Mouse (Mus musculus): Measurements from ENCODE around the gene Unc13a.

Gene Unc13a

DNA sequence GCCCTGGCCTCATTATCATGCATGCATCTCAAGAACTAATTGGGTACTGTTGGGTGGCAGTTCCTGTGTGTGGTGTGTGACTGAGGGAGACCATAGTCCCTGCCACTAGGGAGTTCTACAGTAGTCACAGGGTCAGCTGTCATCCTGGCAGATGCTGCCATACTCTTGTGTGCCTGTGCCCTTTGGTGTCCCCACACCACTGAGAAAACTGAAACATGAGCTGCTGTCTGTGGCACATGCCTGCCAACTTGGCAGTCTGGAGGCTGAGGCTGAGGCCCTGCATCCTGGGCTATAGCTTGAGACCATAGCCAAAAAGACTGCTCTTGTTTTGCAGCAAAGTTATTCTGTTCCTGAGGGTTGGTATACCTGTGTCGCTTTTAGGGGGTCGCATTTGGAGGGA is 51.8 kb downstream of the Unc13a start:
- no peak for DNase-seq (ENCODE audit: low spot score)

DNA sequence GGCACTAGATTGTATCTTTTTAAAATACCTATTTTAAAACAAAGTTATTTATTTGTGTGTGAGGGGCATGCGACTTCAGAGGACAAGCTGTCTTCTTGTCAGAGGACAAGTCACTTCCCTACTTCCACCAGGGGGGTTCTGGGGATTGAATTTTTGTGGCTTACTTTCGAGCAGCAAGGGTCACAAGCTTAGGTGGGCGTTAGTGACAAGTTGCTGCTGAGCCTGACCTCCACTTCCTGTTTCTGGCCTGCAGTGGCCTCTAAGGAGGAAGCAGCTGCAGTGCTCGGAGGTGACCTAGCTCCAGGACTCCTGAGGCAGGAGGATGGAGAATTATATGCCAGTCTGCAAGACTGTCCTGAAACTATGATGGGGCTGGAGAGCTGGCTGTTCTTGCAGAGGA is 58.1 kb downstream of the Unc13a start:
- DNase-seq (ENCODE audit: low spot score), result no peak

DNA sequence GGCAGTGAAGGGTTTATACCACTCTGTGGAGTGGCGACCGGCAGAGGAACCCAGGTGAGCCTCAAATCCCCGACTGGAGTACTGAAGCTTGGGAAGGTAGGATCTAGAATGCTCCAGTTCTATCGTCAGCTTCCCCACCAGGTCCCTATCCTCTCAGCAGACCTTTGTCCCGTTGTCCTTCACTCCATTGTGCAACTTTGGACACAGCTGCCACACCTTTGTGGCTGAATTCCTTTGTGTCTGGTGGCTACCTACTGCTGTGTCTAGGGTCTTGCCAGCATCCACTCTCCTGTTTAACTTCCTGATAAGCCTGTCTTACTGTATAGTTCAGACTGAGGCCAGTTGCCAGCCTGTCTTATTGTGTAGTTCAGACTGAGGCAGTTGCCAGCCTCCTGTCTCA is 59.4 kb downstream of the Unc13a start:
- DNase-seq (ENCODE audit: low spot score), result no peak

DNA sequence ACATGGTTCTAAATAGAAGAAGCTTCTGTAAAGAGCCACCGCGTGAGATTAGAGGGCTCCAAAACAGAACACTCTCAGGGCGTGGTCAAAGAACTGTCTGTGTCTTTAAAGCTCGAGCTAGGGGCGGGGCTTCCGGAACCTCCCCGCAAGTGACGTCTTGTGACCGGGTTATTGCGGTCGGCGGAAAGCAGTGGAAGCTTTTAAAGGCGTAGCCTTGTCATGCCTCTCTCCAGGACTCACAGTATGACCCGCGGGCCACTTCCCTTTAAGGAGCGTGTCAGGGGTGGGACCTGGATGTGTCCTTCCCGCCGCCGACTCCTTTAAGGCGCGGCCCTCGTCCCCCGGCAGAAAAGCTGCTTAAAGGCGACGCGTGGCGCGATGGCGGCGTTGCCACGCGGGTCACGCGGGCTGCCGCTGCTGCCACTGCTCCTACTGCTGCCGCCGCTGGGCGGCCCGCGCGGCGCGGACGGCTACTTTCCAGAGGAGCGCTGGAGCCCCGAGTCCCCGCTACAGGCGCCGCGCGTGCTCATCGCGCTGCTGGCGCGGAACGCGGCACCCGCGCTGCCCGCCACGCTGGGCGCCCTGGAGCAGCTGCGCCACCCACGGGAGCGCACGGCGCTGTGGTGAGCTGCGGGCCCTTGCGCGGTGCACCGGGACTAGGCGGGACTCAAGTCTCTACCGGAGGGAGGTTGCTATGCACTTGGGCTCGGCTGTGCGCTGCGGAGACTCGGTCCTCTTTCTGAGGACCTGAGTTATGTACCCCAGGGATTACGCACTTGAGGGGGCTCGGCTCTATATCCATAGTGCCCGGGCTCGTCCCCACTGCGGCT is 60.5 kb downstream of the Unc13a start, which contains the start of gene Colgalt1:
Gene Colgalt1 (plus strand): TSS at position 177 of the 830 bp plus-strand sequence.
- DNase-seq (ENCODE audit: low spot score), result peak; percentile 99

DNA sequence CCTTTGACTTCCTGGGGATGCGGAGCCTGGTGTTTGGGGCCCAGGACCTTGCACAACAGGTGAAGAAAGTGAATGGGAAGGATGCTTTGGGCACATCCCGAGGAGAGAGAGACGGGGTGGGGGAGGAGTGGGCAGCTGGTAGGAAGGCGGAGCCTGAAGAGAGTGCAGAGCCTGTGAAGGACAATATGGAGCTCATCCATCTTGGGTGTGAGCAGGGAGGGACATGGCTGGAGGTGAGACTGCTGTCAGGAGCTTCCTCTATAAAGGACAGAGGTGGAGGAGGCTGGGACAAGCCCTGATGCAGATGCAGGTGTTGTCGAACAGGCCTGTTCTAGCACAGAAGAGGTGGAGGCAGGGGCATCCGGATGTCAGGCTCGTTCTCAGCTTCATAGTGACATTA is 67.5 kb downstream of the Unc13a start:
- no peak for DNase-seq (ENCODE audit: low spot score)

DNA sequence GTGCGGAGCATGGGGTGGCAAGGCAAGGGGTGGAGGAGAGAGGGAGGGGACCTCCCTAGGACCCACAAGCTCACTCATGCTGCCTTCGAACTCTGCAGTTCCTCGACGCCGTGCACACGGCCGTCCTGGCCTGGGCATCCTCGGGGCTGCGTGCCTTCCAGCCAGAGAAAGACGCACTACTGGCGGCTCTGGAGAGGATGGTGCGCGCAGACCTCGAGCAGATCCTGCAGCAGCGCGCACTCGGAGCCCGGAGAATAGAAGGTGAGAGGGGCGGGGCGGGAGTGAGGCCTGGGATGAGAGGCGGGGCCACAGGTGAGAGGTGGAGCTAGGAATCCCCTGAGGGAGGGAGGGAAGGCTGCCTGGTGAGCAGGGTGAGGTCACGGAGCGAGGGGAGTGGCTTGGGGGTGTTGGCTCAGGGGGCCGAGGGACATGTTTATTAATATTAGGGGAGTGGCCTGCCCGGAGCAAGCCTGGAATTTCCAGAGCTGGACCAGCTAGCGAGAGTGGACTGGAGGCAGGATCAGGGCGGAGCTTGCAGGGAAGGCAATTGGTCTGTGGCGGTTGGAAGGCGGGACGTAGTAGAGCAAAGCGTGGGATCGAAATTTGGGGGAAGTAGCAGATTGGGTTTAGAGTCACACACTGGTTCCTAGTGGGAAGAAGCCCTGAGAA is 68.8 kb downstream of the Unc13a start:
- peak; percentile 89 for DNase-seq (ENCODE audit: low spot score)

DNA sequence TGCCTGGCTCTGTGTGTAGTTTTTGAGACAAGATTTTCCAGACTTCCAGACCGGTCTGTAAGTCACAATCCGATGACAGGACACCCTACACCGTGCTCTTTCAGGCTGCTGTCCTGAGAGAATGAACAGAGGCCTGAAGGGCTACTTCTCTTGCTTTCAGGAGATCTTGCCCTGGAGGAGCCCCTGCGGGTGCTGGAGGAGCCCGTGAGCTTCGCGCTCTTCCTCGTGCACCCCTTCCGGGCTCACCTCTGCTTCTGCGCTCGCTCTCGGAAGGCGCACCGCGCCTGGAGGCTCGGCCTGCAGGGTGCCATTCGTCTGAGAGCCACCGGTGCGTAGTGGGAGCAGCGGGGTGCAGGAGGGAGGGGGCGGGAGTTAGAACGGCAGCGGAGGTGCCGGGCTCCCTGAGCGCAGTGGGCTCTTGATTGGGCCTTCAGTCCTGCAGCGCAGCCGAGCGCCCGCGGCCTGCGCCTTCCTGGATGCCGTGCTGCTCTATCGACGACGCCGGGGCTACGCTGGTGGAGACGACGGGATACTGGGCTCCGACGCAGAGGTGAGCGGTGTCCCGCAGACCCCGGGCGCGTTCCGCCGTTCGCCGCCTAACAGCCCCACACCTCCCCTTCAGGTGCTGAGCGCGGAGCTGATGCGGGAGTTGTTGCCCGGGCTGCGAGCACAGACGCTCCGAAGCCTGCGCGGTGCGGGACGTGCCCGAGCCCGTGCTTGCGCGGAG is 69.5 kb downstream of the Unc13a start:
- DNase-seq (ENCODE audit: low spot score), result no peak

DNA sequence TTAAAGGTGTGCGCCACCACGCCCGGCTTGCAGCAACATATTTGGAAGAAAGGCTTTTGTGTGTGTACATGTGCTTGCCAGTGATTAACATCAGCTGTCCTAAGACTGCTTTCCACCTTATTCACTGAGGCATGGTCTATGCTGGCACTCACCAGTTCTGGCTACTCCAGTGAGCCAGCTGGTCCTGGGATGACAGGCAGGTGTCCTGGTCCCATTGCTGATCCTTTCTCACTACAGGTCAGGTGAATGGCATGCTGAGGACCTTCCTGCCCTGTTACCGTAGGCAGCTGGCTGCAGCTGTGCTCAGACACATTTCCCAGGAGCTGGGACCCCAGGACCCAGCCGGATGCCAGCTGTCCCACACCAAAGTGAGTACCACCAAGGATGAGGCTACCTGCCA is 72.7 kb downstream of the Unc13a start:
- DNase-seq (ENCODE audit: low spot score), result no peak

DNA sequence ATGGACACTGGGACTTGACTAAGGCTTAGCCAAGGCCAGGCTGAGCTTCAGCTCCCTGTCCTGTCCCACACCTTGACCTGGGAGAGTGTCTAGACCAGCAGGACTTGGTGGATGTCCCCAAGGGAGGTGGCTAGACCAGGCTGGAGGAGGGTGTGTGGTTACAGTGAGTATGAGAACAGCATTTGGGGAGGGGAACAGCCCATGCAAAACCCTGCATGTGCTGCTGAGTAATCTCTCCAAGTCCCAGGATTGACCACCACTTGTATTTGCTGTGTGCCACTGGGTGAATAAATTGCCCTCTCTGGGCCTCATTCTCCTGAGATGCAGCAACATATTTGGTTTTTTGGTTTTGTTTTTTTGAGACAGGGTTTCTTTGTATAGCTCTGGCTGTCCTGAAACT is 73.2 kb downstream of the Unc13a start:
- DNase-seq (ENCODE audit: low spot score), result no peak

DNA sequence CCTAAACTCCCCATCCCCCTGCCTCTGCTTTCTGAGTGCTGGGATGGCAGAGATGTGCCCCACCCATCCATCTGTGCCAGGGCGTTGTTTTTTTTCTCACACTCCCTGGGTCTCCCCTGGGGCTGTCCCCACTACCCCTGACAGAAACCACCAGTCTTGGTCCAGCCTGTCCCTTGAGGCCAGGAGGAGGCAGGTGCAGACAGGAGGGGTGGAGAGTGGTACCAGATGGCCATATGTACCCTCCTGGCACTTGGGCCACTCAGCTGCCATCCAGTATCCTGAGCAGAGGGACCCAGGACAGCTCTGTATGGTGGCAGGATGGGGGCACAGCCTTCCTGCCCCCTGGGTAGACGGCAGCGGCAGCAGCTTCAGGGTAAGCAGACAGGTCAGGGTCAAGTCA is 74.1 kb downstream of the Unc13a start, which contains the start of gene Fam129c:
Gene Fam129c (plus strand): TSS at position 198 of the 400 bp plus-strand sequence.
- DNase-seq (ENCODE audit: low spot score), result no peak

DNA sequence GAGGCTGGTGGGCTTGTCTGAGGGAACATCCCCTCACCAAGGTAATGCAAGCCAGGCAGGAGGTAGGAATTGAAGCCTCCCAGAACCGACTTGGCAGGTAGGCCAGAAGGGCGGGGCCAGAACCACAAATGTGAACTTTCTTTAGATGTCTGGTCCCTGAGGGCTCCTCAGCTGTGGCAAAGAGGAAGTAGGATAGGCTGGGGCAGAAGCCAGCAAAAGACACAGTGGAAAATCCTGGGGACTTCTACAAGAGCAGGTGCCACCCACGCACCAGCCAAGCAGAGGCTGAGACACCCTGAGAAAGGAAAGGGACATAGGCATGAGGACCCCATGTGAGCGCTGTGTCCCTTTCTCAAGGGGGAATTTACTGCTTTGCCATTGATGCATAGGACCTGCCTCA is 74.8 kb downstream of the Unc13a start:
- no peak for DNase-seq (ENCODE audit: low spot score)

DNA sequence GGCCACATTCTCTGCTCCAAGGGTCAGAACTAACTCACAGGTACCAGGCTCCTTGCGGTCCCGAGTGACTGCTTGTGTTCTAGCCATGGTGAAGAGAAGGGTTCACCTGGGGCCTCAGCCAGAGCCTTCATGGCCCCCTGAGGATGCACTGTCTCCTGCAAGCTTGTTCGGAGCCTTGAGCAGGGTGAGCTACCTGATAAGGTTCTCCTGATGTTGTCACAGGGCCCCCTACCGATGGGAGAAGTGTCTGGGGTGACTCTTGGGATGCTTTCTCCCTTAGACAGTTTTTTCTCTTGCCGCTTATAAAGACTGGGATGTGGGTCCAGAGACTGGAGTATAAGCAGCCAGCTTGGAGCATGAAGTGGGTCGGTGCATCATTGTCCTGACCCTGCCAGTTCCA is 75.2 kb downstream of the Unc13a start:
- no peak for DNase-seq (ENCODE audit: low spot score)

DNA sequence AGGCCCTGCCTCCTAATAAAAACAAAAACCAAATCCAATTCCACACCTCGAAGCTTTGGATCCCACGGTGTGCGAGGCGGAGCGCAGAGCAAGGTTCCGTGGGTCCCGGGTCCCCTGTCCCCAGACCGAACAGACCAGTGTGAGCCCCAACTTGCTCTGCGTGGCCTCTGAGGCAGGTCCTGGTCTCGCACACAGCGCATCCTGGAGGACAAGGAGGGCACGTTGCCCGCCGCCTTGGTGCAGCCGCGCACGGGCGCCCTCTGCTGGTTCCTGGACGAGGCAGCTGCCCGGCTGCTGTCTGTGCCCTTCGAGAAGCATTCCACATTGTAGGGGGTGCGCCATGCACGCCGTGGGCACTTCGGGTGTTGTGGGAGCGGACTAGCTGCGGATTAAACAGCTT is 75.7 kb downstream of the Unc13a start:
- peak; percentile 82 for DNase-seq (ENCODE audit: low spot score)

DNA sequence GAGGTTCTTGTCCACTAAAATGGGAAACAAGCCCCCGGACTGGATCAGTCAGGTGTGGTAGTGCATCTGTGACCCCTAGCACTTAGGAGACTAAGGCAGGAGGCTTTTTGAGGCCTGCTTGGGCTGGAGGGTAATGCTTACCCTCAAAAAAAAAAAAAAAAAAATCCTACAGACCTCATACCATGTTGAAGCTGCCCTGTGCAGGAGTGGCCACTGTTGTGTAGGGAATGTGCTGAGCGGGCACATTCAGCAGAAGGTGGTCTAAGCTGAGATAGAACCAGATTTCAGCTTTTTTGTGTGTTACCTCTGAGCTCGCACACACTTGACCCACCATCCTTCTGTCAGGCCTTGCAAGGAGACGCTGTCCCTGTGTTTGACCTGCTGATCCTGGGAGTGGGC is 77.2 kb downstream of the Unc13a start:
- DNase-seq (ENCODE audit: low spot score), result no peak

DNA sequence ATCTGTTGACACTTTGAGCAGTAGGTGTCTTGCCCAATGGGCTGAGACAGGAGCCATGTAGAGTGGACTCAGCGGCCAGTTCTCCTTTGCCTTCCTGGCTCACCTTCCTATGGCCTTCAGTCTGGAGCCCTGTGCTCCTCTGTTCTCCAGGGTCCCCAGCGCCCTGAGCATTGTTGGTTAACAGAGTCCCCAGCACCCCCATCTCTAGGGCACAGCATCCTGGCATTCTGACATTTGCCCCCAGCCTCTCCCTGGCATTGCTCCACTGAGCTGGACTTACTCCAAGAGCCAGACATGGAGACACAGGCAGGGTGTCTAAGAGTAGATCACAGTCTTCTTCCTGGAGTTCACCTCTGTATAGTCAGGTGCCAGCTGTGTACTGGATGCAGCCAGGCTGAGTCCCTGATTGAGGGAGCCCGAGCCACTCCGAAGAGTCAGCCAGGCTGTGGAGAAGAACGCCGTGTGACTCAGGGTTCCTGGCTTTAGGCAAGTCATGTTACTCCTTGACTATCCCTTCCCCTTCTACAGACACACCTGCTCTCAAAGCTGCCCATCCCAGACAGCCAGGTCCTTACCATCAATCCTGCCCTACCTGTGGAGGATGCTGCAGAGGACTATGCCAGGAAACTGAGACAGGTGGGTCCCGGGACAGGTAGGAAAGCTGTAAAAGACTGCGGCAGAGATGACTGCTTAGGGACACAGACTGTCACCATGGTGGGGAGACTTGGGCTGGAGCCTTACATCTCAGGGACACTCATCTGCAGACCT is 77.8 kb downstream of the Unc13a start:
- DNase-seq (ENCODE audit: low spot score), result no peak

DNA sequence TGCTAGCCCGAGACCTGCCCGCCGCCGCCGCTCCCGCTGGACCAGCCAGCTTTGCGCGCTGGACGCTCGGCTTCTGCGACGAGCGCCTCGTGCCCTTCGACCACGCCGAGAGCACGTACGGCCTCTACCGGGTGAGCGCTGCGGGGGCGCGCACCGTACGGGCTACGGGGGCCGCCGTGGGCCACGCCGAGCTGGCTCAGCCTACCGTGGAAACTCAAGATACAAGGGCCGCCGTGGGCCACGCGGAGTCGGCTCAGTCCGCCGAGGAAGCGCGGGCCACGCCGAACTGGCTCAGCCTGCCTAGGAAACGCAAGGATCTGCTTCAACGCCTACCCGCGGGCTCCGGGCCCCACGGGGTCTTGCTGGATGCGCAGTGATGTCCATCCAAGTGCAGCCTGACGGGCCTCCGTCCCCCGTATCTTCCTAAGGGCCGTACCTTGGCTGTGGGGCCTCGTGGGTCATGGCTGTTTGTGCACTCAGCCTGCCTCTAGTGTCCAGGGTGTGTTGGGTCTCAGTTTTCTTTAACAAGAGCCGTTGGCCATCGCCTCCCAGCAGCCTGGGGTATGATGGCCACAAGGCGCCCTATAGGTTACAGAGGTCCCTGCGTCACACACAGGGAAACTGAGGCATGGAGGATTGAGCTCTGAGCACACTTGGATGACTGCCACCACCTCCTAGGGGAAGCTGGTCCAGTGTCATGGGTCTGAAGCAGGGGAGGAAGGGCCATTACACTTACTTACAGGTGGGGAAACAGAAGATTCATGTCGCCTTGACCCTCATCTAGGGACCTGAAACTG is 79.0 kb downstream of the Unc13a start:
- DNase-seq (ENCODE audit: low spot score), result peak; percentile 83

DNA sequence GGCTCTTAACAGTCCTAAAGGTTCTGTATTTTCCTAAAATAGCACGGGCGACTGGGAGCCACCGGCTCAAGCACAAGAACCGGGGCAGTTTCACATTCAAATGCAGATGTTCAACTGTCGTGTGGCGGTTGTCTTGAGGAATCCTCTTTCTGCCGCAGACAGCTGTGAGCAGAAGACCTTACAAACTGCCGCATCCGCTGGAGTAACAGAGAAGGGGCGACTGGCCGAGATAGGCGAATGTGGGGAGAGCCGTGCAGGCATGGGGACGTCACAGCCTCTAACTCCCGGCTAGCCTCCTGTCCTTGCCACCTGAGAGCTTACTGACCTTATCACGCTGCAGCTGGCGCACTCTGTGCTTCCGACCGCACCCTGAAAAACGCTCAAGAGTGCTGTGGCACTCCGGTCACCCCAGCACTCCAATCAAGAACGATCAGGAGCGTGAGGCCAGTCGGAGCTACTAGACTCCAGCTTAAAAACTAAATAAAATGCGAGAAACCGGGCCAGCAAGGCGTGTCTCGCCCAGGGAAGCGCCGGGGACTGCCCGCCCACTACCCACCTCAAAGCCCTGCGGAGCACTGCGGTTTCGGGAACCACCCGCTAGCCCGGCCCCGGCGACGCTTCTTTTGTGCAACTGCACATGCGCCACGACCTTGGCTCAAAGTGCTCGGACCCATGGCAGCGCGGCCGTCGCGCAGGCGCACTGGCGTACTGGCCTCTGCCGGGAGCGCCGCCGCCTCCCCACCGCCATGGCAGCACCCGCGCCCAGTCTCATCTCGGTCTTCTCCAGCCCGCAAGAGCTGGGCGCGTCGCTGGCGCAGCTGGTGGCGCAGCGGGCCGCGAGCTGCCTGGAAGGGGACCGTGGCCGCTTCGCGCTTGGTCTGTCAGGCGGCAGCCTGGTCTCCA is 79.8 kb downstream of the Unc13a start, which contains the start of gene Pgls:
Gene Pgls (plus strand): TSS at position 706 of the 903 bp plus-strand sequence.
- peak; percentile 93 for DNase-seq (ENCODE audit: low spot score)

DNA sequence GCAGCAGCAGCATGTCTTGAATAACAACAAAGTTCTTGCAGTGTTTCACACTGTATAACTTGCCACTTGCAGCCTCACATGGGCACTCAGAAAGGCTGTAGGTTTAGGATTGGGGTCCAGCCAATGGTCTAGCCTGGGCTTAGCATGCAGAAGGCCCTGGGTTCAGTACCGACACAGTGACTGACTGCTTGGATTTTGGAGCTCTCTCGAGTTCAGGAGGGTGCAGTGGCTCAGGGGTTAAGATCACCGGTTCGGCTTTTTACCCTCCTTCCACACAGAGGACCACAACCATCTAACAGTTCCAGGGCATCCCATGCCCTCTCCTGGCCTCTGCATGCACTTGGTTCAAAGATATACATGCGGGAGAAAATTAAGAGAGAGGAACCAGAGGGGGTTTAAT is 80.5 kb downstream of the Unc13a start:
- no peak for DNase-seq (ENCODE audit: low spot score)

DNA sequence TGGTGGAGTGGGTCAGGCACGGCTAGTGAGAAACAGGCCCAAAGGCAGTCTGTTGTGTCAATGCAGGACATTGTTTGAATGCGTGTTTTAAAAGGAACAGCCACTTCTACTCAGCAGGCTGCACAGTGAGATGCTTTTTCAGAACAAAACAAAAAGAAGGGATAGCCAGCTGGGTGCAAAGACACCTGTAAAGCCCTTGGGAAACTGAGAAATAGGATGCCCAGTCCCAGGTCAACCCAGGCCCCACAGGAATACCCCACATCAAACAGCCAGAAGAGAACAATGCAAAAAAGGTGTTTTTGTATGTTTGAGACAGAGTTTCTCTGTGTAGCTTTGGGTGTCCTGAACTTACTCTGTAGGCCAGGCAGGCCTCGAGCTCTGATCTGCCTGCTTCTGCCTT is 82.8 kb downstream of the Unc13a start:
- DNase-seq (ENCODE audit: low spot score), result no peak

DNA sequence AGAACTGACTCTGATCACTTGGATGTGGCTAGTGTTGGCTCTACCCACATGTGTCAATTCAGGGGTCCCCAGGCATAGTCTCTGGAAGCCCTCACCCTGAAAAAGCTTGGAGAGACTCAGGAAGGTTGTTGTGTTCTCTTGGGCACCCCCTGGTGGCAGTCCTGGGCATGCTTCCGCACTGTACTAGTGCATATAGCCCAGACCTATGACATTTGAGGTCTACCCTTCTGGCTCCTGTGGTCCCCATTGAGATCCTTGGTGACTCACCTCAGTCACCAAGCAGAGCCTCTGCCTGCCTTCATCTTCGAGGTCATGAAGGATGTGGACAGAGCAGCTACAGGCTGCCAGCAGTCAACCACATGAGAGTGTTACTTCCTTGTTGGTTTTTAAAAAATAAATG is 84.7 kb downstream of the Unc13a start:
- no peak for DNase-seq (ENCODE audit: low spot score)
